ENCODE assay signal across 9 mouse cellular contexts in the genomic region with DNA sequence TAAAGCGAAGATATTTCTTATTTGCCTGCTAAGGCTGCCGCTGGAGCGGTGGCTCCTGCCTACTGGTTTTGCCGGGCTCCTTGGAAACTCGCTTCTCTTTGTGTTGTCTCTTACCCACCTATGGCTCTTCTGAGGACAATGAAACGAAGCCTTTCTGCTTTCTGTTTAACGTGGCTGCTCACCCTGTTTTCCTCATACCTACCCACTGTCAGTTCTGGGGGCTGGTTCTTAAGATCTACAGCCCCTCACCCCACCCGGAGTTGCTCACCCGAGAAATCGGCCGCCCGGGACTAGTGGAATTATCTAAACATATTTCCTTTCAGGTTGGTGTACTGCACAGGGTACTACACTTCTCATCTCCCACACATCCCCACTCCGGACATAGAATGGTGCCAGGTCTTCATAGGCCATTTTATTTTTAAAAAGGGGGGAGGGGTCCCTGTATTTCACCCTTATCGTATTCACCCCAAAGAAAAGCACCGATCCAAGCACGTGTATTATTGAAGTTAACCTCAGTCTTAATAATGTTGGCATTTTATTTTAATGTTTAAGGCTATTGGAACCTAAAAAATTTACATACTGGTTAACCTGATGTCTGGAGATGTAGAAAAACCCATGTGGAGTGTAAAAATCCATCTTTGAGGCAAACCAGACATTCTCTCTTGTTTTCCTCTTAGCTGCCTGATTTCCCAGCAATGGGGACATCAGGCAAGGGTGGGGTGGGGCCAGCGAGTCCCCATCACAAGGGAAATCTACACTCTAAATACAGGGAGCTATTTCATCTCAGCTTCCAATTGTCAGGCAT. TPM values are rescaled to one million over a fixed set of nuclear protein-coding genes. Genes with fewer than 3 reads are reported as not detected.
DNase-seq lines count a peak whose midpoint lies in the region; ATAC-seq and TF ChIP-seq lines count a peak whose summit lies in the region.
"Had no signal": no experiment of that assay in that cellular context is flagged by ENCODE, and none has a peak within 500 bp of the region (broad histone marks: within the 10 kb centered on the region; RNA-seq: fewer than 3 reads in every experiment).

No protein-coding gene starts in this region.

- peak overlapping the region; percentile 80 for H3K4me2 ChIP-seq in limb, embryonic 15.5 days
- peak overlapping the region; percentile 87 for H3K4me2 ChIP-seq in stomach, embryonic 16.5 days (ENCODE audit: low read depth, low read length)

- peak overlapping the region; percentile 47 for H3K9ac ChIP-seq in limb, embryonic 15.5 days
- H3K9ac ChIP-seq in stomach, embryonic 16.5 days (ENCODE audit: low read length) = peak overlapping the region; percentile 74

- no peak for DNase-seq in gastrocnemius, adult 2 months
- DNase-seq in gastrocnemius, adult 18-20 months (ENCODE audit: low spot score) = no peak
- peak; percentile 28 for DNase-seq in right cerebral cortex, postnatal 14 days
- no peak for DNase-seq in right cerebral cortex, adult 2 months (ENCODE audit: low spot score in 2 of 2)
- DNase-seq in yolk sac, embryonic 10.5 days (ENCODE audit: low spot score) = no peak

- no peaks in the 10 kb centered on the region for H3K36me3 ChIP-seq in limb, embryonic 15.5 days
- no peaks in the 10 kb centered on the region for H3K36me3 ChIP-seq in stomach, embryonic 16.5 days (ENCODE audit: control insufficient read depth, insufficient read depth, low read length)

- H3K4me3 ChIP-seq in gastrocnemius, adult 2 months = peak overlapping the region; percentile 75
- peak overlapping the region; percentile 81 for H3K4me3 ChIP-seq in limb, embryonic 15.5 days
- peak overlapping the region; percentile 70 for H3K4me3 ChIP-seq in stomach, embryonic 16.5 days (replicated peaks; ENCODE audit: low read length)

- no peak for TF ChIP-seq CTCF in gastrocnemius, adult 2 months (IDR thresholded peaks at IDR 0.05)

- ATAC-seq in limb, embryonic 15.5 days (ENCODE audit: insufficient number of reproducible peaks, low FRiP score, low TSS enrichment, low read depth) = no peak
- ATAC-seq in stomach, embryonic 16.5 days (ENCODE audit: insufficient read depth, low FRiP score) = no peak
- no peak for ATAC-seq in megakaryocyte progenitor cell, adult 5-6 weeks (replicated peaks; ENCODE audit: poor library complexity)
- ATAC-seq: inflammation-experienced regulatory T-cells, adult 6 months had no signal

- H3K9me3 ChIP-seq in limb, embryonic 15.5 days = no peaks in the 10 kb centered on the region
- H3K9me3 ChIP-seq in stomach, embryonic 16.5 days (replicated peaks; ENCODE audit: control insufficient read depth, low read length) = no peaks in the 10 kb centered on the region

- intact Hi-C loops in gastrocnemius, adult 2 months (cut with DNase I) = loop anchor here (10.0 kb wide), 1 partner anchor 1081 kb away; no protein-coding TSS in a partner anchor

- H3K27ac ChIP-seq in gastrocnemius, adult 2 months = no peak overlapping the region
- H3K27ac ChIP-seq in limb, embryonic 15.5 days = peak overlapping the region; percentile 97
- peak overlapping the region; percentile 88 for H3K27ac ChIP-seq in stomach, embryonic 16.5 days (ENCODE audit: low read length)

- 0 out of 2 replicates have a peak, but pooled peaks cover 6% of the 10 kb centered on the region for H3K4me1 ChIP-seq in limb, embryonic 15.5 days
- H3K4me1 ChIP-seq in stomach, embryonic 16.5 days (ENCODE audit: control insufficient read depth, insufficient read depth, low read length) = no peaks in the 10 kb centered on the region

- 6% methylated on average over 17 of the region's 17 CpGs for WGBS in limb, embryonic 15.5 days
- WGBS in stomach, embryonic 16.5 days = 10% methylated on average over 17 of the region's 17 CpGs

- no peaks in the 10 kb centered on the region for H3K27me3 ChIP-seq in limb, embryonic 15.5 days
- no peaks in the 10 kb centered on the region for H3K27me3 ChIP-seq in stomach, embryonic 16.5 days (ENCODE audit: control insufficient read depth, insufficient read depth, low read length)

RNA-seq across cellular contexts. Expression of a gene that starts 1.4 kb away (rescaled TPM):
- under 1 TPM; 0.05 to 0.11 TPM for total RNA-seq in gastrocnemius, adult 2 months (2021)
- total RNA-seq in gastrocnemius, adult 18-20 months (2021) = under 1 TPM; 0.02 TPM
- 59.0 and 68.9 TPM in 2 replicates for polyA plus RNA-seq in limb, embryonic 15.5 days (2015; fragmentation: Nextera tagmentation; extraction: Ambion mirVana)
- 22.2 and 24.3 TPM in 2 replicates for polyA plus RNA-seq in stomach, embryonic 16.5 days (2015; fragmentation: Nextera tagmentation; extraction: Ambion mirVana)
- not detected in 2 replicates for total RNA-seq in megakaryocyte progenitor cell, adult 5-6 weeks (2015)
- total RNA-seq in megakaryocyte progenitor cell, adult 5-6 weeks (2017) = not detected in 2 replicates
- polyA plus RNA-seq: inflammation-experienced regulatory T-cells, adult 6 months had no signal
